Mouse (Mus musculus) brain, embryonic 14.5 days (tissue): ENCODE data around the gene Dvl1.
A peak's percentile ranks its signal among the peaks of the same experiment; 100 is the strongest.

Experiments
- CTCF ChIP-seq: fragments of 200-500 bp; IDR thresholded peaks from 2 replicates; pipeline ENCODE4 v1.5.1; 2012; ENCODE audit warnings: inconsistent platforms, mild to moderate bottlenecking, moderate library complexity, borderline replicate concordance; ENCODE audit not compliant: insufficient read depth, insufficient read length; ENCODE audit errors: extremely low read depth
- POLR2A ChIP-seq: fragments of 200-500 bp; IDR thresholded peaks from 2 replicates; pipeline ENCODE4 v1.6.1; 2012; ENCODE audit warnings: mild to moderate bottlenecking, inconsistent platforms, borderline replicate concordance; ENCODE audit not compliant: poor library complexity, insufficient read depth, insufficient read length, severe bottlenecking; ENCODE audit errors: extremely low read depth

- TF ChIP-seq CTCF = no peak
- peak; percentile 66; the same call in 1 of the 2 replicates for TF ChIP-seq POLR2A
These were observed 44.4 kb downstream of the Dvl1 start, which contains the start of the genes Pusl1 and Acap3 for GRCm38 (mm10) chr4:155891551-155892001.
